Mouse (Mus musculus): ENCODE results near the gene BC052040.

- TF ChIP-seq CTCF (IDR thresholded peaks at IDR 0.05; ENCODE audit: control insufficient read depth, insufficient read depth, insufficient read length): no peak
- TF ChIP-seq MYOD1 (IDR thresholded peaks at IDR 0.05; ENCODE audit: control insufficient read depth, insufficient read length, low read depth): no peak
- TF ChIP-seq USF1 (IDR thresholded peaks at IDR 0.05; ENCODE audit: low read depth): no peak
- TF ChIP-seq MYOG (IDR thresholded peaks at IDR 0.05; ENCODE audit: control insufficient read depth, extremely low read depth, insufficient read length): no peak
- TF ChIP-seq CEBPB (IDR thresholded peaks at IDR 0.05; ENCODE audit: low read depth): no peak
- no peak for TF ChIP-seq MAX (IDR thresholded peaks at IDR 0.05)
- TF ChIP-seq FOSL1 (IDR thresholded peaks at IDR 0.05; ENCODE audit: insufficient read depth, low read length, poor library complexity, severe bottlenecking): no peak
Measured at GRCm38 (mm10) chr2:115732572-115732971, 151.1 kb downstream of the BC052040 start.
